Mouse (Mus musculus) liver, embryonic 14 days (tissue): ENCODE results near the gene Trim13. TPM values are rescaled to one million over a fixed set of nuclear protein-coding genes. Genes with fewer than 3 reads are reported as not detected.

Experiments used
- polyA plus RNA-seq: library from polyadenylated mRNA; depleted of rRNA; stranded (reverse); fragments of >200 nt; gene quantifications from 2 replicates; pipeline ENCODE4 v1.2.3, GENCODE M21; 2012; rRNA removed

The Trim13 gene
- 3.2 and 3.6 TPM in 2 replicates for polyA plus RNA-seq

DNA sequence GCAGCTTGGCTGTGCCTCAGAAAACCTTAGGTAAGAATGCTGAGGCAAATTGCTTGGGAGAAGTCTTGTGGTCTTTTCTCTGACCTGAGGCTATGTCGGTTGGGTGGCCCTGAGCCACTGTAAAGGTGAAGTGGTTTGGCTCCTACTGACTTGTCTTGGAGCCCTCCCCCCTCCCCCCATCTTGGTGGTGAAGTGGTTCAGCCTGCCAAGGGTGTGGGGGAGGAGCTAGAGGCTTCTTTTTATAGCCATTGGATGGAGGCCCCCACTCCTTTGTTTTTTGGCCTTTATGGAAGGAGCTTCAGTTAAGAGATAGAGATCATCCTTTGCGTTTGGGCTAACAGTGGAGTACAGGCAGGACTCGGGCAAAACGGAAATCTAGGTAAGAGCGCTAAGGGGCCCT is at the start of gene Trim13:
Trim13 (plus strand) TSS at position 280 of the 400 bp plus-strand sequence.

DNA sequence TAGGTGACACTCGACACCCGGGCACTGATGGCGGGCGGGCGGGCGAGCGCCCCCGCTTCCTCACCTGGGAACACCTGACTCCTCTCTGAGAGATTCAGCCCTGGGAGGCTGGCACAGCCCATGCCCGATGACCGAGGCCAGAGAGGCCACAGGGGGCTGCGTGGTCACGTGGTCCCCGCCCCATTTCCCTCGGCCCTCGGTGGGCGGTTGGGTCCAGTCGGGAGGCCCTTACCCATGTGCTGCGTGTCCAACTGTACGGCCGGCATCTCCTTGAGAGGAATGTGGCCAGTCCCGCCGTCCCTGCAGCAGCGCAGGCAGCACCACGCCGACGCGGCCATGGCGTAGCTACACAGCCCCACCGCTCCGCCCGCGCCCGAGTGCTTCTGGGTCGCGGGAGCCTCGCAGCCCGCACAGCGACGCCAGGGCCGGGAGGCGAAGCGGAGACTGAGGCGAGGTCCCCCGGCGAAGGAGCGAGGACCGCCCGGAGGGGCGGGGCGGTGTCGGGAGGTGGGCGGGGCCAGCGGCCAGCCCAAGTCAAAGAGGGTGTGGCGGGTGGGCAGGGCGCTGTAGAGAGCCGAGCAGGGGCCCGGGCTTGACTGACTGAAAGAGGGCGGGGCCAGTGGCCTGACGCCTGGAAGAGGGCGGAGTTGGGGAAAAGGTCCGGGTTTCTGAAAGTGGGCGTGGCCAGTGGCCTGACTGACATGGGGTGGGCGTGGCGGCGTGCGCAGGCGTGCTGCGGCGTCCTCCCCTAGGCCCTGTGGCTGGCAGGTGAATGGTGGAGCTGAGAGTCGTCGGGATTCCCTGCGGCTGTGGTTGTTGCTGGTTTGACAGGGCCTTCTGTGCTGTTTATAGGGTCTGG is 41.5 kb upstream of the Trim13 start, which contains the start of gene Spryd7:
Spryd7 (minus strand) TSS at position 598 of the 859 bp plus-strand sequence.

DNA sequence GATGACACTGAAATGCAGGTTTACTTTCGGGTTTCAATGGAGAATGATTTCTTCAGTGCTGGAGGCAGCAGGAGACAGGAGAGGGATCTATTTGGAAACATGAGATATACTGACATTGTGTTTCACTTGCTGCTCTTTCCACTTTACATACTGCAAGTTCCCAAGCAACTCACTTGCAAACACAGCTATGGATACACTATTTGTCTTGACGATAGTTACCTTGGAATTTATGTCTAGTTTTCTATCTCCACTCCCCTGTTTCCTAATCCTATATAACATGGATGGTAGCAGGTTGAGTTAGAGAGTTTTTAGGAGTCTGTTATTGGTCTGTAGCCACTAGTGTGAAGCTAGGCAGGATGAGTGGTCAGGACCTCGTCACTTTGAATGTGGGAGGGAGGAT is 9.1 kb downstream of the Trim13 start, which contains the start of gene Kcnrg:
Kcnrg (plus strand) TSS at position 301 of the 400 bp plus-strand sequence.

Other genes starting within 250 kb of the Trim13 start
- gene Ebpl, start 237.8 kb upstream of the Trim13 start, polyA plus RNA-seq = 1.2 TPM in 2 replicates
- gene Kpna3, start 158.4 kb upstream of the Trim13 start, polyA plus RNA-seq = 14.1 and 16.6 TPM in 2 replicates
- 4.2 and 4.6 TPM in 2 replicates for gene Spryd7, start 41.4 kb upstream of the Trim13 start, polyA plus RNA-seq
- 0.07 and 0.11 TPM in 2 replicates for gene Kcnrg, start 9.2 kb downstream of the Trim13 start, polyA plus RNA-seq